Comparison of ENCODE assay signal across 11 mouse cellular contexts in the genomic region with DNA sequence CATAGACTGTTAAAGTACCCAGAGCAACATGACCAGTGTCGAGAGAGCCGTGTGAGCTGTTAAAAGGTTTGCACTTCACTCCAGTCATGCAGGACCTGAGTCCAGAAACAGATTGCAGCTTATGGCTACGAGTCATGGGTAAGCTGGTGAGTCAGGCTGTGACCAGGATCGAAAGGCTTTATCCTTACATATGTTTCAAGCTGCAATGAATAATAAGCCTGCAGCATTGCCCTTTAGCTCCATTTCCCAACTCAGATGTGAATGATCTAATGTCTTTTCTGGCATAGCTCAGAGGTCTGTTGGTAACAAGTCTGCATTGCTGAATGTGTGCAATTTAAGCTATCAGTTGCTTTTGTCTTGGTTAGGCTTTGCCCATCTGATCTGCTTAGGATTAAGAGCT.
A peak's percentile ranks its signal among the peaks of the same experiment; 100 is the strongest.
DNase-seq lines count a peak whose midpoint lies in the region; ATAC-seq and TF ChIP-seq lines count a peak whose summit lies in the region.
"Had no signal": no experiment of that assay in that cellular context is flagged by ENCODE, and none has a peak within 500 bp of the region (broad histone marks: within the 10 kb centered on the region; RNA-seq: fewer than 3 reads in every experiment).

No protein-coding gene starts in this region.

- no peaks in the 10 kb centered on the region for H3K36me3 ChIP-seq in myocyte (ENCODE audit: control insufficient read depth, insufficient read depth)
- H3K36me3 ChIP-seq in liver, embryonic 12.5 days, result no peaks in the 10 kb centered on the region
- H3K36me3 ChIP-seq: liver, embryonic 13.5 days had no signal

- no peak overlapping the region for H3K9ac ChIP-seq in liver, embryonic 12.5 days
- H3K9ac ChIP-seq: liver, embryonic 13.5 days had no signal

- WGBS in liver, embryonic 12.5 days (ENCODE audit: insufficient replicate concordance), result 60% methylated on average over 4 of the region's 4 CpGs

- DNase-seq in cerebellum, postnatal 4 days (ENCODE audit: low spot score in 2 of 2), result no peak
- DNase-seq in NIH3T3 (ENCODE audit: low read depth), result peak; percentile 88
- peak; percentile 44 for DNase-seq in cerebellum, adult 9-10 months
- DNase-seq in embryo, embryonic 11 days, result no peak
- DNase-seq in heart, adult 18-20 months, result no peak
- DNase-seq: liver, embryonic 13.5 days had no signal

- H3K9me3 ChIP-seq in liver, embryonic 12.5 days (replicated peaks), result no peaks in the 10 kb centered on the region
- H3K9me3 ChIP-seq: liver, embryonic 13.5 days had no signal

- no peak for TF ChIP-seq POLR2A in myocyte (IDR thresholded peaks at IDR 0.05; ENCODE audit: insufficient read length, low read depth)

- no peak overlapping the region for H3K4me3 ChIP-seq in myocyte
- no peak overlapping the region for H3K4me3 ChIP-seq in liver, embryonic 12.5 days
- H3K4me3 ChIP-seq: erythroblast, embryonic 14.5 days; liver, embryonic 13.5 days had no signal

- H3K79me2 ChIP-seq in myocyte (ENCODE audit: control insufficient read depth, insufficient read depth), result no peaks in the 10 kb centered on the region

- H3K27me3 ChIP-seq in myocyte (ENCODE audit: control insufficient read depth, insufficient read depth, insufficient read length), result no peaks in the 10 kb centered on the region
- H3K27me3 ChIP-seq in liver, embryonic 12.5 days (replicated peaks), result no peaks in the 10 kb centered on the region
- H3K27me3 ChIP-seq: liver, embryonic 13.5 days had no signal

- peak overlapping the region; percentile 52 for H3K4me2 ChIP-seq in myocyte (ENCODE audit: low read depth)
- H3K4me2 ChIP-seq in liver, embryonic 12.5 days, result no peak overlapping the region
- H3K4me2 ChIP-seq: liver, embryonic 13.5 days had no signal

- H3K4me1 ChIP-seq in liver, embryonic 12.5 days, result no peaks in the 10 kb centered on the region
- H3K4me1 ChIP-seq: liver, embryonic 13.5 days had no signal

- 0 out of 2 replicates have a peak, but pooled peaks have one; percentile 27 for ATAC-seq in cerebellum, adult (ENCODE audit: insufficient number of reproducible peaks, low FRiP score, low TSS enrichment)
- no peak for ATAC-seq in liver, embryonic 12.5 days

- H3K27ac ChIP-seq in liver, embryonic 12.5 days, result no peak overlapping the region
- H3K27ac ChIP-seq: kidney, postnatal 0 days; liver, embryonic 13.5 days had no signal

- H3ac ChIP-seq in myocyte (ENCODE audit: control insufficient read depth, insufficient read length), result no peak overlapping the region

TF ChIP-seq in myocyte, 11 proteins besides CTCF, POLR2A, EP300 and RAD21:
- TF ChIP-seq CEBPB (IDR thresholded peaks at IDR 0.05; ENCODE audit: insufficient read depth, poor library complexity, severe bottlenecking), result 0 out of 2 replicates have a peak, but pooled peaks have one; percentile 25
- no peak for TF ChIP-seq TCF12 (IDR thresholded peaks at IDR 0.05; ENCODE audit: insufficient read depth, poor library complexity, severe bottlenecking)

Comparison
In these comparisons a context has a peak if more than half of its experiments do, and no peak if none do; other contexts are left out.
1. DNase-seq: peak in NIH3T3 (single experiment) and cerebellum, adult 9-10 months (single experiment); none in cerebellum, postnatal 4 days (0 of 2), embryo, embryonic 11 days (single experiment) and heart, adult 18-20 months (0 of 2).